Mouse (Mus musculus) limb, embryonic 11.5 days (tissue): ENCODE results near the gene Smg9. TPM values are rescaled to one million over a fixed set of nuclear protein-coding genes. Genes with fewer than 3 reads are reported as not detected.
A peak's percentile ranks its signal among the peaks of the same experiment; 100 is the strongest.

Experiments
- ATAC-seq: fragments of 200-750 bp; cut with Nextera tagmentation; 2 replicates; pipeline ENCODE4 v1.8.0; 2017; ENCODE audit warnings: low read depth; ENCODE audit not compliant: insufficient number of reproducible peaks, low FRiP score, low TSS enrichment
- DNase-seq: peaks from one replicate; pipeline ENCODE4 v3.0.0-alpha.2; 2015; ENCODE audit warnings: low spot score
- H3K27ac ChIP-seq: fragments of 300-500 bp; sonication (generic); replicated peaks from 2 replicates; pipeline ENCODE4 v1.5.1; 2014; ENCODE audit warnings: low read depth, mild to moderate bottlenecking, low read length
- H3K27me3 ChIP-seq: fragments of 300-500 bp; sonication (generic); 2 replicates; pipeline ENCODE4 v1.6.1; 2014; ENCODE audit warnings: mild to moderate bottlenecking, low read length, mixed read lengths; ENCODE audit not compliant: control insufficient read depth, insufficient read depth
- H3K36me3 ChIP-seq: fragments of 300-500 bp; sonication (generic); 2 replicates; pipeline ENCODE4 v1.6.1; 2014; ENCODE audit warnings: mild to moderate bottlenecking, low read length, moderate library complexity, mixed read lengths; ENCODE audit not compliant: control insufficient read depth, insufficient read depth
- H3K4me1 ChIP-seq: fragments of 300-500 bp; sonication (generic); 2 replicates; pipeline ENCODE4 v1.6.1; 2014; ENCODE audit warnings: low read length, mixed read lengths; ENCODE audit not compliant: control insufficient read depth, insufficient read depth
- H3K4me2 ChIP-seq: fragments of 300-500 bp; sonication (generic); 2 replicates; pipeline ENCODE4 v1.6.1; 2014; ENCODE audit warnings: low read depth, mild to moderate bottlenecking, moderate library complexity; ENCODE audit not compliant: severe bottlenecking
- H3K4me3 ChIP-seq: fragments of 300-500 bp; sonication (generic); 2 replicates; pipeline ENCODE4 v1.5.1; 2014; ENCODE audit warnings: low read depth, low read length
- H3K9ac ChIP-seq: fragments of 300-500 bp; sonication (generic); 2 replicates; pipeline ENCODE4 v1.6.1; 2014; ENCODE audit warnings: mild to moderate bottlenecking, low read length
- H3K9me3 ChIP-seq: fragments of 300-500 bp; sonication (generic); 2 replicates; pipeline ENCODE4 v1.6.1; 2016; ENCODE audit warnings: low read length; ENCODE audit not compliant: control insufficient read depth
- WGBS: fragments of 180-500 bp; shearing (Covaris S2); extraction: QIAGEN DNeasy Blood & Tissue Kit; methylation state at CpG from one replicate; pipeline ENCODE4 v1.1.7; 2014; 5-methylcytosine and 5-hydroxymethylcytosine counted together
- polyA plus RNA-seq: library from polyadenylated mRNA; unstranded; fragments of >200 nt; fragmentation: Nextera tagmentation; extraction: Ambion mirVana; gene quantifications from 2 replicates; pipeline ENCODE4 v1.2.1, GENCODE M21; 2014

Smg9 gene
- polyA plus RNA-seq, 1 experiment from 2014 or later: 20.2 TPM

GRCm38 (mm10) chr7:24459843-24460242 lies 60.4 kb downstream of the Smg9 start:
- Histone ChIP-seq H3K4me3 (no peak overlapping the region), H3K4me2 (no peak overlapping the region), H3K9me3 (no peaks in the 10 kb centered on the region), H3K4me1 (peaks cover 10% of the 10 kb centered on the region), H3K9ac (no peak overlapping the region), H3K36me3 (no peaks in the 10 kb centered on the region), H3K27ac (no peak overlapping the region), H3K27me3 (no peaks in the 10 kb centered on the region)
- 58% methylated on average over 3 of the region's 3 CpGs for WGBS
- no peak for ATAC-seq
- DNase-seq: no peak

GRCm38 (mm10) chr7:24461376-24462051 lies 62.1 kb downstream of the Smg9 start:
- H3K4me2 ChIP-seq: no peak overlapping the region
- WGBS: 65% methylated on average over 14 of the region's 14 CpGs
- no peak for ATAC-seq
- no peak overlapping the region for H3K9ac ChIP-seq
- no peaks in the 10 kb centered on the region for H3K27me3 ChIP-seq
- H3K4me1 ChIP-seq: peaks cover 10% of the 10 kb centered on the region
- H3K9me3 ChIP-seq: no peaks in the 10 kb centered on the region
- no peak for DNase-seq
- H3K4me3 ChIP-seq: no peak overlapping the region
- no peak overlapping the region for H3K27ac ChIP-seq
- no peaks in the 10 kb centered on the region for H3K36me3 ChIP-seq

GRCm38 (mm10) chr7:24462388-24463319 lies 63.2 kb downstream of the Smg9 start, which contains the start of gene Plaur:
Gene Plaur, plus strand, starts transcription at chr7:24462484.
- DNase-seq (peak; percentile 69), ATAC-seq (peak; percentile 57; the same call in 1 of the 2 replicates)
- Histone ChIP-seq H3K4me3 (peak within 1 kb of the TSS; percentile 6; the same call in 1 of the 2 replicates), H3K9ac (peak within 1 kb of the TSS; percentile 22; the same call in 1 of the 2 replicates), H3K36me3 (no peaks in the 10 kb centered on the region), H3K4me2 (peak within 1 kb of the TSS; percentile 32), H3K4me1 (peaks cover 10% of the 10 kb centered on the region), H3K27me3 (no peaks in the 10 kb centered on the region), H3K9me3 (no peaks in the 10 kb centered on the region), H3K27ac (no peak within 1 kb of the TSS)
- 8% methylated on average over 27 of the region's 27 CpGs for WGBS

GRCm38 (mm10) chr7:24466835-24467234 lies 67.4 kb downstream of the Smg9 start:
- whole genome bisulfite sequencing: 92% methylated on average over 6 of the region's 6 CpGs

GRCm38 (mm10) chr7:24467886-24468285 lies 68.5 kb downstream of the Smg9 start:
- ATAC-seq: no peak

More at GRCm38 (mm10) chr7:24466835-24467234, 67.4 kb downstream of the Smg9 start:
- no peak overlapping the region for H3K9ac ChIP-seq
- ATAC-seq (no peak), DNase-seq (no peak)
- H3K9me3 ChIP-seq: peaks cover 3% of the 10 kb centered on the region; the same call in 1 of the 2 replicates
- H3K4me1 ChIP-seq: peaks cover 6% of the 10 kb centered on the region
- H3K27me3 ChIP-seq: no peaks in the 10 kb centered on the region
- no peak overlapping the region for H3K4me2 ChIP-seq
- no peak overlapping the region for H3K27ac ChIP-seq
- H3K4me3 ChIP-seq: no peak overlapping the region
- H3K36me3 ChIP-seq: no peaks in the 10 kb centered on the region

GRCm38 (mm10) chr7:24469126-24469525 lies 69.7 kb downstream of the Smg9 start:
- H3K9me3 ChIP-seq: peaks cover 3% of the 10 kb centered on the region; the same call in 1 of the 2 replicates
- no peak for ATAC-seq
- DNase-seq: no peak
- H3K4me3 ChIP-seq: no peak overlapping the region
- H3K4me2 ChIP-seq: no peak overlapping the region
- WGBS: 85% methylated on average over 3 of the region's 3 CpGs
- H3K27me3 ChIP-seq: no peaks in the 10 kb centered on the region
- no peak overlapping the region for H3K27ac ChIP-seq
- H3K36me3 ChIP-seq: no peaks in the 10 kb centered on the region
- no peaks in the 10 kb centered on the region for H3K4me1 ChIP-seq
- no peak overlapping the region for H3K9ac ChIP-seq

More at GRCm38 (mm10) chr7:24467886-24468285, 68.5 kb downstream of the Smg9 start:
- H3K4me1 ChIP-seq: peaks cover under 1% of the 10 kb centered on the region; the same call in 1 of the 2 replicates
- no peak overlapping the region for H3K4me2 ChIP-seq
- no peaks in the 10 kb centered on the region for H3K27me3 ChIP-seq
- no peak for DNase-seq
- no peak overlapping the region for H3K4me3 ChIP-seq
- no peak overlapping the region for H3K27ac ChIP-seq
- H3K36me3 ChIP-seq: no peaks in the 10 kb centered on the region
- peaks cover 3% of the 10 kb centered on the region; the same call in 1 of the 2 replicates for H3K9me3 ChIP-seq
- WGBS: 86% methylated on average over 5 of the region's 5 CpGs
- no peak overlapping the region for H3K9ac ChIP-seq

GRCm38 (mm10) chr7:24470356-24470755 lies 70.9 kb downstream of the Smg9 start:
- peaks cover 3% of the 10 kb centered on the region; the same call in 1 of the 2 replicates for H3K9me3 ChIP-seq
- no peaks in the 10 kb centered on the region for H3K27me3 ChIP-seq
- 94% methylated on average over 7 of the region's 7 CpGs for WGBS

More at GRCm38 (mm10) chr7:24470356-24470755, 70.9 kb downstream of the Smg9 start:
- DNase-seq (no peak), ATAC-seq (no peak)
- no peaks in the 10 kb centered on the region for H3K4me1 ChIP-seq
- no peak overlapping the region for H3K27ac ChIP-seq
- no peak overlapping the region for H3K4me3 ChIP-seq
- no peak overlapping the region for H3K9ac ChIP-seq
- H3K36me3 ChIP-seq: no peaks in the 10 kb centered on the region
- no peak overlapping the region for H3K4me2 ChIP-seq
